Mouse (Mus musculus) bone marrow macrophage, adult 2 months (primary cell): ENCODE results near the gene Slc26a3.

Source experiments
- CTCF ChIP-seq: IDR thresholded peaks from 2 replicates; pipeline ENCODE4 v1.5.1; 2012; ENCODE audit warnings: low read depth, mild to moderate bottlenecking, low read length, moderate library complexity
- POLR2A ChIP-seq: IDR thresholded peaks from 2 replicates; pipeline ENCODE4 v1.6.1; 2012; ENCODE audit warnings: mild to moderate bottlenecking, low read depth, low read length, borderline replicate concordance

- TF ChIP-seq CTCF (no peak), POLR2A (no peak)
Measured at GRCm38 (mm10) chr12:31500196-31500595, 109.5 kb downstream of the Slc26a3 start.
